Mouse (Mus musculus) CH12.LX (cell line): ENCODE measurements at regions not wholly inside any gene's neighbourhood (a gene's known extent, or its start where the extent isn't known, plus 50 kb on each side); places are given as distances from the start of the nearest gene placed in this dataset.
A peak's percentile ranks its signal among the peaks of the same experiment; 100 is the strongest.

Experiments used
- CHD2 ChIP-seq: IDR thresholded peaks from 2 replicates; pipeline ENCODE4 v1.6.1; 2011; ENCODE audit warnings: low read length, improper control_type of control experiment
- CTCF ChIP-seq, 2 experiments: IDR thresholded peaks in 1 of 2; conservative IDR thresholded peaks in 1 of 2; 2 replicates each; pipeline ENCODE4 v1.5.1; 2011 to 2012; ENCODE audit warnings: low read depth in 2 of 2, low read length in 2 of 2, improper control_type of control experiment in 1 of 2, inconsistent platforms in 1 of 2, mild to moderate bottlenecking in 1 of 2, moderate library complexity in 1 of 2
- EP300 ChIP-seq: IDR thresholded peaks from 2 replicates; pipeline ENCODE4 v1.6.1; 2011; ENCODE audit warnings: low read length, improper control_type of control experiment
- ETS1 ChIP-seq: conservative IDR thresholded peaks from 2 replicates; pipeline ENCODE4 v1.6.1; 2012; ENCODE audit warnings: low read depth, mild to moderate bottlenecking, inconsistent platforms, low read length, improper control_type of control experiment, moderate library complexity
- HCFC1 ChIP-seq: IDR thresholded peaks from 2 replicates; pipeline ENCODE4 v1.6.1; 2012; ENCODE audit warnings: low read depth, mild to moderate bottlenecking, inconsistent platforms, low read length, improper control_type of control experiment
- IRF4 ChIP-seq: IDR thresholded peaks from 2 replicates; pipeline ENCODE4 v1.6.1; 2014; ENCODE audit warnings: low read depth, mild to moderate bottlenecking, inconsistent platforms, low read length, improper control_type of control experiment
- MAX ChIP-seq: IDR thresholded peaks from 2 replicates; pipeline ENCODE4 v1.6.1; 2011; ENCODE audit warnings: low read length, improper control_type of control experiment
- POLR2A ChIP-seq: IDR thresholded peaks from 2 replicates; pipeline ENCODE4 v1.6.1; 2011; ENCODE audit warnings: low read depth, mild to moderate bottlenecking, improper control_type of control experiment, low read length
- POLR2AphosphoS2 ChIP-seq: IDR thresholded peaks from 2 replicates; pipeline ENCODE4 v1.6.1; 2011; ENCODE audit warnings: low read depth, low read length, improper control_type of control experiment
- USF1 ChIP-seq: IDR thresholded peaks from 2 replicates; pipeline ENCODE4 v1.6.1; 2014; ENCODE audit warnings: low read depth, mild to moderate bottlenecking, inconsistent platforms, low read length, improper control_type of control experiment
- ZC3H11A ChIP-seq: IDR thresholded peaks from 2 replicates; pipeline ENCODE4 v1.6.1; 2012; ENCODE audit warnings: low read depth, mild to moderate bottlenecking, inconsistent platforms, low read length, improper control_type of control experiment

- TF ChIP-seq USF1 (no peak), MAX (no peak), HCFC1 (no peak), EP300 (peak; percentile 91), ZC3H11A (no peak), ETS1 (peak; percentile 34; the same call in 1 of the 2 replicates), POLR2A (no peak), CTCF (conservative IDR thresholded peaks at IDR 0.05 in 1 of 2, IDR thresholded peaks at IDR 0.05 in 1 of 2; ENCODE audit: low read depth in 2 of 2, low read length in 2 of 2) (no peak), CHD2 (no peak), IRF4 (peak; percentile 96), POLR2AphosphoS2 (no peak)
Measured at GRCm38 (mm10) chr14:60541596-60541995, 92.2 kb upstream of the Spata13 start.
